Mouse (Mus musculus): ENCODE results near the gene Skap2.

- TF ChIP-seq POLR2A (IDR thresholded peaks at IDR 0.05; ENCODE audit: low read depth, low read length) (no peak), CTCF (IDR thresholded peaks at IDR 0.05; ENCODE audit: extremely low read depth, insufficient read depth, insufficient read length, insufficient replicate concordance) (no peak)
These were observed 159.7 kb downstream of the Skap2 start for GRCm38 (mm10) chr6:51852643-51853042.
